Mouse (Mus musculus): ENCODE measurements at regions not wholly inside any gene's neighbourhood (a gene's known extent, or its start where the extent isn't known, plus 50 kb on each side); places are given as distances from the start of the nearest gene placed in this dataset.

DNA sequence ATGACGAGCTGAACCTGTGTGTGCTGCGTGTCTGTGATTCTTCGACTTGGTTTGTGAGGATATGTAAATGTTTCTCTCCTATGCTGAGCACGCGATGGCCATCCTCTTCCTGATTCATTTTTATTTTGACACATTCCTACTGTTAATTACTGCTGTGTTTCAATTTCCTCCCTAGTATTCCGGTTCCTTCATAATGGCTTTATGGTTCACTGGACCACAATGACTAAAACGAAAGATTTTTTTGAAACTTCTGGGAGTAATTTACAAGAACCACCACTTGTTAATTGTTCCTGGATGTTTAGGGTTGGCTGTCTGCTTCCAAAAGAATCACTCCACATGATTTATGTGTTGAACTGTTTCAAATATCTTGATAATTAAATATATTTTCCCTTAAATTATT is 537.4 kb upstream of the Mgmt start:
- Histone ChIP-seq H3K9me3 (ENCODE audit: low read length) (no peaks in the 10 kb centered on the region), H3K27me3 (ENCODE audit: insufficient read depth, low read length) (no peaks in the 10 kb centered on the region), H3K9ac (replicated peaks; ENCODE audit: low read length) (no peak overlapping the region), H3K36me3 (ENCODE audit: insufficient read depth, low read length) (no peaks in the 10 kb centered on the region), H3K4me2 (ENCODE audit: low read depth, low read length) (no peak overlapping the region), H3K4me3 (ENCODE audit: low read length) (no peak overlapping the region), H3K4me1 (ENCODE audit: insufficient read depth, low read length) (no peaks in the 10 kb centered on the region), H3K27ac (no peak overlapping the region)
- ATAC-seq (no peak), DNase-seq (ENCODE audit: low spot score) (no peak)
- WGBS: 40% methylated on average over 7 of the region's 7 CpGs
- no peak for TF ChIP-seq CTCF (IDR thresholded peaks at IDR 0.05; ENCODE audit: low read depth)

DNA sequence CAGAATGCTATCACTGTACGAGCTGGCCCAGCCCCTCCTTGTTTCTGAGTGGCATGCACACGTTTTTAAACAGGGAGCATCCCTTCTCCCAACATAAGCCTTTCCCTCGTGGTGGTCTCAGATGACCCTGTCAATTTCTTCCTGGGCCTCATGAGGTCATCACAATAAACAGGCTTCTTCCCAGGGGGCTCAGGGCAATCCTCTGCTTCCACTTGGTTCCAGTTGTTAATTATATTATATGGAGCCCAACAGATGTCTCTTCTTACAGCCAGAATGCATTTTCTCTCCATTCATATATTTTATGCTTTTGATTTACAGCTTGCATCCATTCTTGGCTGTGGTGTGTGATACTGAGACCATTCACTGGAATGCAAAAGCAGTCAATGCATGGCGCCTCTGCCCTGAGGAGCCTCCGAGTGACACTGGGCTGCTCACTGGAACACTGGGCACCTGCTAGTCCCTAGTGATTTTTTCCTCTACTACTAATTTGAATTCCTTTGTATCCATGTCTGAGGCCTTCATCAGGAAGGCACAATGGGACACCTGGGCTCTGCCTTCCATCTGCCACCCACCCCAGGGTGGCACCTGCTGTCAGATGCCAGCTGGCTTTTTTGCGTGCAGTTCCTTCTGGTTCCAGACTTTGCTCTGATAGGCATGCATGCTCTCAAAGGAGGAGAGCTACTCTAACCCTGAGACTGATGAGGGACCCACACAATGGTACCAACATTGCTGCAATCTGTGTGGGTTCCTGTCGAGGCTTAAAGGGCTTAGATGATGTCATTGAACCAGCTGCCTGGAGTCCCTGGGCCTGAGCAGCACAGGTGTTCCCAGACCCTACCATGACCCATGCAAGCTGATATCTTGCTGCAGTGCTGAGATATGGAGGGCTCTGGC is 528.8 kb upstream of the Mgmt start:
- ATAC-seq (no peak), DNase-seq (ENCODE audit: low spot score) (peak; percentile 12)
- Histone ChIP-seq H3K9me3 (ENCODE audit: low read length) (no peaks in the 10 kb centered on the region), H3K36me3 (ENCODE audit: insufficient read depth, low read length) (no peaks in the 10 kb centered on the region), H3K27me3 (ENCODE audit: insufficient read depth, low read length) (no peaks in the 10 kb centered on the region), H3K27ac (no peak overlapping the region), H3K4me1 (ENCODE audit: insufficient read depth, low read length) (no peaks in the 10 kb centered on the region), H3K4me2 (ENCODE audit: low read depth, low read length) (no peak overlapping the region), H3K4me3 (ENCODE audit: low read length) (no peak overlapping the region), H3K9ac (replicated peaks; ENCODE audit: low read length) (no peak overlapping the region)
- no peak for TF ChIP-seq CTCF (IDR thresholded peaks at IDR 0.05; ENCODE audit: low read depth)
- WGBS: 35% methylated on average over 7 of the region's 7 CpGs

DNA sequence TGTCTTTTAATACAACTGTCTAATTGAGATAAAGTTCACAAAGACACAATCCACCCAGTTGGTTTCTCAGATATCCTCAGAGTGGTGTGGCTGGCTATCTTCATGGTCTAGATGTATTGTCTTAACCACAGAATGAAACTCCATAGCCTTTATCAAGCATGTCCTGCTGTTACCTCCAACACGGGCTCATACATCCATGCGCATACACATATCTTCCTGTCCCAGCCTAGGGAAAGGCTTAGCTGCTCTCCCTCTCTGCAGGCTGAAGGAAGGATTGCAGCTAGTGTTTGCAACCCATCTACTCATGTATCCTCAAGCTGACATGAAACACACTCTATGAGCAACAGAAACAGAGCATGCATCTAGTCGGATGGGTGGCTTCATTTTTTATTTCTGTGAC is 517.2 kb upstream of the Mgmt start:
- Histone ChIP-seq H3K36me3 (ENCODE audit: insufficient read depth, low read length) (no peaks in the 10 kb centered on the region), H3K4me2 (ENCODE audit: low read depth, low read length) (no peak overlapping the region), H3K9me3 (ENCODE audit: low read length) (no peaks in the 10 kb centered on the region), H3K4me1 (ENCODE audit: insufficient read depth, low read length) (no peaks in the 10 kb centered on the region), H3K27me3 (ENCODE audit: insufficient read depth, low read length) (no peaks in the 10 kb centered on the region), H3K27ac (no peak overlapping the region), H3K9ac (replicated peaks; ENCODE audit: low read length) (no peak overlapping the region), H3K4me3 (ENCODE audit: low read length) (no peak overlapping the region)
- peak; percentile 38 for TF ChIP-seq CTCF (IDR thresholded peaks at IDR 0.05; ENCODE audit: low read depth)
- 87% methylated on average over 3 of the region's 3 CpGs for WGBS
- no peak for DNase-seq (ENCODE audit: low spot score)
- ATAC-seq: no peak

DNA sequence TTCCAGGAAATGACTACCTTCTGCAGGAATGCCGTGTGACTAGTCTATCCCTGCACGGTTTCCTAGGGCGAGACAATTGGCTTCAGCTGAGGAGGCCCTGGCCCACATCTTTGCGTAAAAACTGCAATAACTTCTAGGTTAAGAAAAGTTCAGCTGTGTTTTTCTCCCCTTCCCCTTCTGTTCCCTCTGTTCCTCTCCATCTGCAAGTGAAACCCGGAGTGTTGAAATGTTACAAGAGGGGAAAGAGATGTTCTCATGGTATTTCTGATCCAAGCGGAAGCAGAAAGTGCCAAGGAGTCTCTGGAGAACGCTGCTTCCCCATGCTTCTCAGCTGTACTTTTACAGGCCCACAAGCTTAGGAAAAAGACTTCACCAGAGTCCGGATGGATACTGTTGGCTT is 516.7 kb upstream of the Mgmt start:
- Histone ChIP-seq H3K9ac (replicated peaks; ENCODE audit: low read length) (no peak overlapping the region), H3K4me3 (ENCODE audit: low read length) (no peak overlapping the region), H3K27ac (no peak overlapping the region), H3K36me3 (ENCODE audit: insufficient read depth, low read length) (no peaks in the 10 kb centered on the region), H3K9me3 (ENCODE audit: low read length) (no peaks in the 10 kb centered on the region), H3K27me3 (ENCODE audit: insufficient read depth, low read length) (no peaks in the 10 kb centered on the region), H3K4me2 (ENCODE audit: low read depth, low read length) (no peak overlapping the region), H3K4me1 (ENCODE audit: insufficient read depth, low read length) (no peaks in the 10 kb centered on the region)
- WGBS: 83% methylated on average over 8 of the region's 8 CpGs
- DNase-seq (ENCODE audit: low spot score) (no peak), ATAC-seq (no peak)
- TF ChIP-seq CTCF (IDR thresholded peaks at IDR 0.05; ENCODE audit: low read depth): no peak

DNA sequence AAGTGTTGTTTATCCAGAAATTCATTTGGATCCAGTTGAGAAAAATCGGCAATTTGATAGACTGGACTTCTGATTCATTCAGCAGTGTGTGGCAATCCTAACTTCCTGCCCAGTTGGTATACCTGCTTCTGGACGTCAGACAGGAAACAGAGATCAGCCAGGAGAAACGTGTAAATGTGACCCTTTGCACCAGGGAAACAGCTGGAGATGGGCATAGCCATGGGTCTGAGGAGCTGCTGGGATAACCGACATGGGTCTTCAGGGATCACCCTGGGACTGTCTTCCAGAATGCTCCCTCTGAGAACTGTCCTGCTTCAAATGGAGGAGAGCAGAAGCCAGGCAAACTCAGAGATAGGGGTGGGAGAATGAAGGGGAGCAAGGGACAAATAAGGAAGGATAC is 516.1 kb upstream of the Mgmt start:
- ATAC-seq: no peak

DNA sequence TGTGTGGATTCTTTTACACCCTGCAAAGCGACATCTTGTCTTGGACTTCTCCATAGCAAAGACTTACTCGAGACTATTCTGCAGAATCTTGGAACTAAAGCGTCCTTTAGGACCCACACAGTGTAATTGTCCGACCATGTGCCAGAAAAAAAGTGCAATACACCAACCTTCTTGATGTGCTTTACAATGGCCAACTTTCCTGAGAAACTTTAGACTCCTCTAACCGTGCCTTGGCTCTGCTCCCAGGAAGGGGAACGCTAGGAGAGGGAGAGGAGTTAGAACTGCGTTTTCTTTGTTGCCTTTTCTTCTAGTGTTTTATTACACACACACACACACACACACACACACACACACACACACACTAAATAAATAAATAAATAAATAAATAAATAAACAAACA is 515.1 kb upstream of the Mgmt start:
- ATAC-seq (no peak), DNase-seq (ENCODE audit: low spot score) (peak; percentile 28)
- no peak overlapping the region for H3K27ac ChIP-seq
- H3K9me3 ChIP-seq (ENCODE audit: low read length): no peaks in the 10 kb centered on the region
- no peak for TF ChIP-seq CTCF (IDR thresholded peaks at IDR 0.05; ENCODE audit: low read depth)
- 0 out of 2 replicates have a peak overlapping the region, but pooled peaks have one; percentile 13 for H3K4me2 ChIP-seq (ENCODE audit: low read depth, low read length)
- no peak overlapping the region for H3K4me3 ChIP-seq (ENCODE audit: low read length)
- no peaks in the 10 kb centered on the region for H3K27me3 ChIP-seq (ENCODE audit: insufficient read depth, low read length)
- 49% methylated on average over 7 of the region's 7 CpGs for WGBS
- no peaks in the 10 kb centered on the region for H3K36me3 ChIP-seq (ENCODE audit: insufficient read depth, low read length)
- H3K4me1 ChIP-seq (ENCODE audit: insufficient read depth, low read length): no peaks in the 10 kb centered on the region
- no peak overlapping the region for H3K9ac ChIP-seq (replicated peaks; ENCODE audit: low read length)

More for the DNA sequence above, 516.1 kb upstream of the Mgmt start:
- WGBS: 70% methylated on average over 4 of the region's 4 CpGs
- no peak overlapping the region for H3K27ac ChIP-seq
- H3K4me3 ChIP-seq (ENCODE audit: low read length): no peak overlapping the region
- H3K4me1 ChIP-seq (ENCODE audit: insufficient read depth, low read length): no peaks in the 10 kb centered on the region
- no peak overlapping the region for H3K9ac ChIP-seq (replicated peaks; ENCODE audit: low read length)
- H3K9me3 ChIP-seq (ENCODE audit: low read length): no peaks in the 10 kb centered on the region
- no peaks in the 10 kb centered on the region for H3K36me3 ChIP-seq (ENCODE audit: insufficient read depth, low read length)
- TF ChIP-seq CTCF (IDR thresholded peaks at IDR 0.05; ENCODE audit: low read depth): no peak
- H3K4me2 ChIP-seq (ENCODE audit: low read depth, low read length): no peak overlapping the region
- no peaks in the 10 kb centered on the region for H3K27me3 ChIP-seq (ENCODE audit: insufficient read depth, low read length)
- DNase-seq (ENCODE audit: low spot score): no peak

DNA sequence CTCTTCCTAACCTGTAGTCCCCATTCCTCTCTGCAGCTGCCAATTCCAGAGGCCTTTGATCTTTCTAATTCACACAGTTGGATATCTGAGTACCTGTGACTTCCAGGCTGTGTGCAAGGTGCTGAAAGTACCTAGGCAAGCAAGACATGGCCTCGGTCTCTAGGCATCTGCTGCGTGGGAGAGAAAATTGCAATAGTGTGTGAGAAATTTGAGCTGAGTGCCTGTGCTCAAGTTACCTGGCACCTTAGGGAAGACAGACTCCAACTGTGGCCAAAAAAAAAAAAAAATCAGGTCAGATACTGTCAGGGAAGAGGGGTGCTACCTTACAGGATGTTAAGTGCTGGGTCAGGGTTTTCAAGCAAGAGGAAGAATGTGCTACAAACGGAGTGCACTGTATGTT is 514.7 kb upstream of the Mgmt start:
- no peak overlapping the region for H3K27ac ChIP-seq
- H3K36me3 ChIP-seq (ENCODE audit: insufficient read depth, low read length): no peaks in the 10 kb centered on the region
- no peak overlapping the region for H3K4me3 ChIP-seq (ENCODE audit: low read length)
- H3K9me3 ChIP-seq (ENCODE audit: low read length): no peaks in the 10 kb centered on the region
- no peak overlapping the region for H3K4me2 ChIP-seq (ENCODE audit: low read depth, low read length)
- no peaks in the 10 kb centered on the region for H3K27me3 ChIP-seq (ENCODE audit: insufficient read depth, low read length)
- DNase-seq (ENCODE audit: low spot score): no peak
- H3K9ac ChIP-seq (replicated peaks; ENCODE audit: low read length): no peak overlapping the region
- no peak for TF ChIP-seq CTCF (IDR thresholded peaks at IDR 0.05; ENCODE audit: low read depth)
- ATAC-seq: no peak
- H3K4me1 ChIP-seq (ENCODE audit: insufficient read depth, low read length): no peaks in the 10 kb centered on the region
- 74% methylated on average over 3 of the region's 3 CpGs for WGBS

Measured in hindbrain, postnatal 0 days (tissue).